Mouse (Mus musculus) erythroblast, embryonic 14.5 days (primary cell): ENCODE data around the gene Fzd9. TPM values are rescaled to one million over a fixed set of nuclear protein-coding genes. Genes with fewer than 3 reads are reported as not detected.

Experiments
- H3K27me3 ChIP-seq: 2 replicates; pipeline ENCODE4 v1.6.1; 2012; ENCODE audit warnings: inconsistent platforms; ENCODE audit not compliant: control insufficient read depth
- H3K36me3 ChIP-seq: 2 replicates; pipeline ENCODE4 v1.6.1; 2012; ENCODE audit warnings: mild to moderate bottlenecking, inconsistent platforms; ENCODE audit not compliant: control insufficient read depth
- H3K4me1 ChIP-seq: 2 replicates; pipeline ENCODE4 v1.6.1; 2012; ENCODE audit warnings: inconsistent platforms; ENCODE audit not compliant: control insufficient read depth
- H3K4me3 ChIP-seq: replicated peaks from 2 replicates; pipeline ENCODE3; 2012; ENCODE audit warnings: moderate library complexity, mild to moderate bottlenecking, inconsistent platforms
- H3K9me3 ChIP-seq: 2 replicates; pipeline ENCODE4 v1.6.1; 2012; ENCODE audit warnings: low read length, inconsistent platforms, mixed read lengths; ENCODE audit not compliant: control insufficient read depth
- GATA1 ChIP-seq: IDR thresholded peaks from 2 replicates; pipeline ENCODE4 v1.6.1; 2012; ENCODE audit warnings: low read length, inconsistent platforms, mixed read lengths
- TAL1 ChIP-seq: IDR thresholded peaks from 3 replicates; pipeline ENCODE4 v1.6.1; 2012; ENCODE audit warnings: low read length, inconsistent platforms, mixed read lengths
- polyA plus RNA-seq: library from polyadenylated mRNA; stranded (reverse); fragments of >175 nt; gene quantifications from 2 replicates; pipeline ENCODE4 v1.2.3, GENCODE M21; 2012

The Fzd9 gene
- polyA plus RNA-seq, 1 experiment, result 0.01 TPM

DNA sequence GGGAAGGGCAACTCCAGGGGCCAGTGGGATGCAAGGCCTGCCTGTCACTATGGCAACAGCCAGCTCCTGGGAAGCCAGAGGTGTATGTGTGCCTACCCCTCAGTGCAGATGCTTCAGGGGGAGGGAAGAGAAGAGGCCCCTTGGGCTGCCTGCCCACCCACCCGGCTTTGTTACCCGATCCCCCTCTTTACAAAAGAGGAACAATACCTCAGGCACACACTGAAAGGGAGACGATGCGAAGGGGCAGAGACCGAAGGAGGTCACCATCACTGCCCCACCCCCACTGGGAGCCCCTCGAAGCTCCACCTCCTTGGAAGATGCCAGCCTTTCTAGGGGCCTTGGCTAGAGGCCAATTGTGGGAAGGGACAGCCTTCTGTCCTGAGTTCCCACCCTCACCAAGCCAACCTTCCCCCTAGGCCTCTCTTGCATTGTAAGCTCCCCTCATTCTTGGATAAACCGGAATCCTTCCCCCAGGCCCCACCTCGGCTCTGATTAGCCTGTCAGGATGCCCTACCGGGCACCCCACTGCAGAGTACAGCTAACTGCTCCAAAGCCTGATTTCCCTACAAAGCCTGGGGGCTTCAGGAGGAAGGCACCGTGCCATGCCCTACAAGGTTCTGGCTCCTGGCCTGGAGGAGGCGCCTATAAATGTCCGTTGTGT lies 2.8 kb upstream of the Fzd9 start:
- no peaks in the 10 kb centered on the region for H3K36me3 ChIP-seq
- H3K27me3 ChIP-seq, result peaks cover 36% of the 10 kb centered on the region
- no peak for TF ChIP-seq TAL1
- TF ChIP-seq GATA1, result no peak
- H3K9me3 ChIP-seq, result peaks cover 16% of the 10 kb centered on the region
- H3K4me3 ChIP-seq, result no peak overlapping the region
- H3K4me1 ChIP-seq, result peaks cover 18% of the 10 kb centered on the region

DNA sequence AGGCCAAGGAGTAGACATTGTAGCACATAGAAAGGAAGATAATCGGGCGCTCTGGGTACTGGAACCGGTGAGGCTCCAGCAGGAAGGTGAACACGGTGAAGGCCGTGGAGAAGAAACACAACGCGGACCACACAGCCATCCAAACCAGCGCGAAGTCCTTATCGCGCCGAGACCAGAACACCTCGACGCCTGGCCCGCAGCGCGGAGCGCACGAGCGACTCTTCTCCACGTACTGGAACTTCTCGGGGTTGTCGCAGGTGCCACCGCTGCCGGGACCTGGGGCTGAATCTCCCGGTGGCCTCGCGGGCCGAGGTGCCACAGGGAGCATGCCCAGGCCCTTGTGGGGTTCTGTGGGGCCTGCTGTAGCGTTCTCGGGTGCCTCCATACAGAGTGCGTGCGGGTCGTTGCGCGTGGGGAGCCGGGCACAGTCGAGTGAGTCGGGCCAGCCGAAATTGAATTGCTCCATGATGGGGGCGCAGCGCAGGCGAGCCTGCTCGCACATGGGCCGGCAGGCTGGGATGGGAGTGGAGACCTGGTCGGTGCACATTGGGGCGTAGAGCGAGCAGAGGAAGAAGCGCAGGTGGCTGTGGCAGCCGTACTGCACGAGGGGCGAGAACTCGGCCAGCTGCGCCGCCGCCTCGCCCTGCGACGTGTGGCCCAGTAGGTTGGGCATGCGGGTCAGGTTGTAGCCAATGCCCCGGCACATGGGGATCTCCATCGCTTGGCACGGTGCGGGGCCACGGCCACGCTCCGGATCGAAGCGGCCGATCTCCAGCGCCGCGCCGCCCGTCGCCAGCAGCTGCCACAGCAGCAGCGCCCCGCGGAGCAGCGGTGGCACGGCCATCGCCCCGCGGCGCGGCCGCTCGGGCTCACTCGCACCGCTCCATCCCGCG lies 598 bp downstream of the Fzd9 start:
- Histone ChIP-seq H3K4me1 (peaks cover 18% of the 10 kb centered on the region), H3K27me3 (peaks cover 40% of the 10 kb centered on the region)
- TF ChIP-seq TAL1, result no peak
- TF ChIP-seq GATA1, result no peak

GRCm38 (mm10) chr5:135248956-135249676 lies 1.9 kb downstream of the Fzd9 start:
- Histone ChIP-seq H3K9me3 (peaks cover 9% of the 10 kb centered on the region; the same call in 1 of the 2 replicates), H3K36me3 (peaks cover 34% of the 10 kb centered on the region), H3K4me3 (no peak overlapping the region), H3K27me3 (peaks cover 40% of the 10 kb centered on the region), H3K4me1 (peaks cover 18% of the 10 kb centered on the region)
- TF ChIP-seq GATA1 (no peak), TAL1 (no peak)

More for the DNA sequence above, 598 bp downstream of the Fzd9 start:
- Histone ChIP-seq H3K36me3 (peaks cover 21% of the 10 kb centered on the region), H3K9me3 (peaks cover 9% of the 10 kb centered on the region; the same call in 1 of the 2 replicates), H3K4me3 (peak overlapping the region; percentile 60)

DNA sequence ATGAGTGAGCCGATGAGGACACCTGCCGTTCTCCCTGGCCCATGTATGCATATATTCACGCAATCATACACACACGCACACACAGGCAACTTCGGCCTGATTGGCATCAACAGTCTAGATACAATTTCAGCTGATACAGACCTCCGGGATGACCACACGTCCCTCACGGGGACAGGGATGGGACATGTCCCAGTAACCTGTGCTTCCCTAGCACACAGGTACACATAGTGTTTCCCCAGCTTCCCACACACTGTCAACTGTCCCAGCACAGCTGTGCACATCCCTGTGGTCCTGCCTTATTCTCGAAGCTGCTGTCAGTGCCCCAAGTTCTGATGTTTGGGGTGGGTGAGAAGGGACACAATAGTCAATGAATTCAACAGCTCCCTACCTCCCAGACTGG lies 3.7 kb downstream of the Fzd9 start:
- Histone ChIP-seq H3K9me3 (peaks cover 9% of the 10 kb centered on the region; the same call in 1 of the 2 replicates), H3K27me3 (peaks cover 37% of the 10 kb centered on the region), H3K36me3 (peaks cover 51% of the 10 kb centered on the region), H3K4me3 (no peak overlapping the region), H3K4me1 (peaks cover 18% of the 10 kb centered on the region)
- TF ChIP-seq TAL1 (no peak), GATA1 (no peak)

GRCm38 (mm10) chr5:135246531-135246930 lies 4.5 kb downstream of the Fzd9 start:
- peaks cover 60% of the 10 kb centered on the region for H3K36me3 ChIP-seq
- peaks cover 30% of the 10 kb centered on the region for H3K27me3 ChIP-seq
- peaks cover 18% of the 10 kb centered on the region for H3K4me1 ChIP-seq
- H3K9me3 ChIP-seq, result peaks cover 9% of the 10 kb centered on the region; the same call in 1 of the 2 replicates
- H3K4me3 ChIP-seq, result no peak overlapping the region
- TF ChIP-seq TAL1, result no peak
- no peak for TF ChIP-seq GATA1

GRCm38 (mm10) chr5:135243166-135243565 lies 7.9 kb downstream of the Fzd9 start:
- Histone ChIP-seq H3K36me3 (peaks cover 93% of the 10 kb centered on the region), H3K4me3 (no peak overlapping the region), H3K4me1 (no peaks in the 10 kb centered on the region), H3K27me3 (no peaks in the 10 kb centered on the region), H3K9me3 (no peaks in the 10 kb centered on the region)
- TF ChIP-seq TAL1, result no peak
- no peak for TF ChIP-seq GATA1

GRCm38 (mm10) chr5:135242608-135243007 lies 8.4 kb downstream of the Fzd9 start:
- H3K4me1 ChIP-seq, result no peaks in the 10 kb centered on the region
- no peak for TF ChIP-seq GATA1
- TF ChIP-seq TAL1, result no peak
- H3K4me3 ChIP-seq, result no peak overlapping the region
- H3K36me3 ChIP-seq, result peaks cover 99% of the 10 kb centered on the region
- no peaks in the 10 kb centered on the region for H3K27me3 ChIP-seq
- no peaks in the 10 kb centered on the region for H3K9me3 ChIP-seq

- Histone ChIP-seq H3K36me3 (peaks cover 99% of the 10 kb centered on the region), H3K27me3 (no peaks in the 10 kb centered on the region), H3K9me3 (no peaks in the 10 kb centered on the region), H3K4me1 (no peaks in the 10 kb centered on the region), H3K4me3 (no peak overlapping the region)
- TF ChIP-seq TAL1 (no peak), GATA1 (no peak)
These were observed 8.9 kb downstream of the Fzd9 start for GRCm38 (mm10) chr5:135242136-135242535.

GRCm38 (mm10) chr5:135241474-135241873 lies 9.6 kb downstream of the Fzd9 start:
- no peak for TF ChIP-seq GATA1
- no peak for TF ChIP-seq TAL1
- no peaks in the 10 kb centered on the region for H3K9me3 ChIP-seq
- no peaks in the 10 kb centered on the region for H3K4me1 ChIP-seq
- peaks cover 100% of the 10 kb centered on the region for H3K36me3 ChIP-seq
- H3K4me3 ChIP-seq, result no peak overlapping the region
- no peaks in the 10 kb centered on the region for H3K27me3 ChIP-seq
